Mouse (Mus musculus): Measurements from ENCODE around the gene Scd4.

DNA sequence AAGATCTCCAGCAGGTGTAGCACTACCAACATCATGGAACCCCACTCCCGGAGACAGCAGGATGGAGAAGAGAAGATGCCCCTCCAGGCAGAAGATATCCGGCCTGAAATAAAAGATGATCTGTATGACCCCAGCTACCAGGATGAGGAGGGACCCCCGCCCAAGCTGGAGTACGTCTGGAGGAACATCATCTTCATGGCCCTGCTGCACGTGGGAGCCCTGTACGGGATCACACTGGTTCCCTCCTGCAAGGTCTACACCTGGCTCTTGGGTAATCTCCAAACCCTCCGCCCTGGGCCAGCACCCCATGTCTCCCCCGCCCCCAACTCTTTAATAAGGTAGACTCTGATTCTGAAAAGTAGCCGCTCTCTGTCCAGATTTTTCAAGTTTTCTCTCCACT is 1.1 kb downstream of the Scd4 start:
- TF ChIP-seq CTCF (IDR thresholded peaks at IDR 0.05; ENCODE audit: low read depth) = no peak
- TF ChIP-seq EP300 (optimal IDR thresholded peaks at IDR 0.05) = no peak
